In genomic region chr4:141996086-141996485, GRCm38 (mm10) we compare ENCODE assay signal across 16 mouse cellular contexts. TPM values are rescaled to one million over a fixed set of nuclear protein-coding genes. Genes with fewer than 3 reads are reported as not detected.
"Had no signal": no experiment of that assay in that cellular context is flagged by ENCODE, and none has a peak within 500 bp of the region (broad histone marks: within the 10 kb centered on the region; RNA-seq: fewer than 3 reads in every experiment).

No protein-coding gene starts in this region.

- ATAC-seq: liver, postnatal 0 days had no signal

- H3K4me2 ChIP-seq: limb, embryonic 12.5 days; liver, embryonic 13.5 days; lung, embryonic 15.5 days; midbrain, embryonic 12.5 days; neural tube, embryonic 12.5 days had no signal

- DNase-seq: kidney, adult 8-10 months; kidney, postnatal 25 days; liver; liver, embryonic 13.5 days; liver, postnatal 0 days; lung, postnatal 14 days; right cerebral cortex, postnatal 14 days; thymus, adult 18-20 months; thymus, postnatal 14 days had no signal

- H3K27me3 ChIP-seq: limb, embryonic 12.5 days; liver, embryonic 13.5 days; lung, embryonic 15.5 days; neural tube, embryonic 12.5 days had no signal

- H3K9me3 ChIP-seq: limb, embryonic 12.5 days; liver, embryonic 13.5 days; lung, embryonic 15.5 days; megakaryocyte, embryonic 14.5 days; midbrain, embryonic 12.5 days; neural tube, embryonic 12.5 days had no signal

- H3K4me1 ChIP-seq: neural tube, embryonic 12.5 days had no signal

- H3K36me3 ChIP-seq: limb, embryonic 12.5 days; liver, embryonic 13.5 days; lung, embryonic 15.5 days; midbrain, embryonic 12.5 days; neural tube, embryonic 12.5 days had no signal

- H3K9ac ChIP-seq: limb, embryonic 12.5 days; liver, embryonic 13.5 days; liver, postnatal 0 days; lung, embryonic 15.5 days; midbrain, embryonic 12.5 days; neural tube, embryonic 12.5 days had no signal

- H3K4me3 ChIP-seq: limb, embryonic 12.5 days; liver, embryonic 13.5 days; lung, embryonic 15.5 days; megakaryocyte, embryonic 14.5 days; midbrain, embryonic 12.5 days; neural tube, embryonic 12.5 days had no signal

- H3K27ac ChIP-seq: limb, embryonic 12.5 days; liver, embryonic 13.5 days; lung, embryonic 15.5 days; macrophage; midbrain, embryonic 12.5 days; neural tube, embryonic 12.5 days had no signal

RNA-seq across cellular contexts. Expression of gene Fhad1, which starts 18.8 kb away (rescaled TPM):
- total RNA-seq: neutrophil, adult 5-6 weeks had no signal
